Mouse (Mus musculus) ovary, postnatal 36 days (tissue): ENCODE measurements around the gene Pkig.

Experiments used
- DNase-seq: peaks from one replicate; pipeline ENCODE4 v3.0.0; 2022; ENCODE audit warnings: low spot score, mixed read lengths

Pkig gene

GRCm38 (mm10) chr2:163710606-163711159 lies 52.5 kb downstream of the Pkig start:
- no peak for DNase-seq

GRCm38 (mm10) chr2:163711368-163711868 lies 53.2 kb downstream of the Pkig start:
- DNase-seq = no peak

- DNase-seq = no peak
These were observed 54.3 kb downstream of the Pkig start for GRCm38 (mm10) chr2:163712473-163712872.

- no peak for DNase-seq
These were observed 54.7 kb downstream of the Pkig start for GRCm38 (mm10) chr2:163712874-163713273.

- no peak for DNase-seq
These were observed 55.2 kb downstream of the Pkig start for GRCm38 (mm10) chr2:163713340-163713739.

GRCm38 (mm10) chr2:163716448-163716847 lies 58.3 kb downstream of the Pkig start:
- DNase-seq = no peak

- no peak for DNase-seq
These were observed 58.7 kb downstream of the Pkig start for GRCm38 (mm10) chr2:163716853-163717252.

GRCm38 (mm10) chr2:163718526-163718925 lies 60.3 kb downstream of the Pkig start:
- no peak for DNase-seq

- peak; percentile 77 for DNase-seq
These were observed 60.9 kb downstream of the Pkig start for GRCm38 (mm10) chr2:163718951-163719603.

GRCm38 (mm10) chr2:163719616-163720015 lies 61.4 kb downstream of the Pkig start:
- DNase-seq = no peak

- peak; percentile 57 for DNase-seq
These were observed 64.4 kb downstream of the Pkig start for GRCm38 (mm10) chr2:163722550-163722949.

GRCm38 (mm10) chr2:163726766-163727393 lies 68.7 kb downstream of the Pkig start:
- DNase-seq = no peak

- no peak for DNase-seq
These were observed 70.1 kb downstream of the Pkig start for GRCm38 (mm10) chr2:163728300-163728699.

- no peak for DNase-seq
These were observed 73.8 kb downstream of the Pkig start for GRCm38 (mm10) chr2:163732021-163732420.

- no peak for DNase-seq
These were observed 77.0 kb downstream of the Pkig start for GRCm38 (mm10) chr2:163735163-163735562.

- no peak for DNase-seq
These were observed 77.8 kb downstream of the Pkig start for GRCm38 (mm10) chr2:163735980-163736379.

- DNase-seq = no peak
These were observed 84.5 kb downstream of the Pkig start for GRCm38 (mm10) chr2:163742656-163743055.

GRCm38 (mm10) chr2:163743357-163743756 lies 85.2 kb downstream of the Pkig start:
- DNase-seq = no peak

GRCm38 (mm10) chr2:163744801-163745570 lies 86.8 kb downstream of the Pkig start:
- no peak for DNase-seq

GRCm38 (mm10) chr2:163749647-163750611 lies 91.7 kb downstream of the Pkig start, which contains the start of gene Ada:
Gene Ada, minus strand, starts transcription at chr2:163750239.
- DNase-seq = peak; percentile 70

- DNase-seq = no peak
These were observed 96.0 kb downstream of the Pkig start for GRCm38 (mm10) chr2:163754228-163754627.
